Mouse (Mus musculus): ENCODE data around the gene Tmem121b. TPM values are rescaled to one million over a fixed set of nuclear protein-coding genes. Genes with fewer than 3 reads are reported as not detected.

The Tmem121b gene
- total RNA-seq, 2 experiments from 2014 or later = 0.13 to 0.15 TPM

Other genes with a start within 250 kb of the Tmem121b start
- under 1 TPM; 0.26 to 0.34 TPM for gene D330020A13Rik, start 199.4 kb downstream of the Tmem121b start, total RNA-seq (2021)
- gene B4galnt3, start 199.2 kb downstream of the Tmem121b start, total RNA-seq (2021) = 1 to 10 TPM; 3.7 to 5.0 TPM
- 10 to 100 TPM; 32.3 to 38.9 TPM for gene Kdm5a, start 129.7 kb downstream of the Tmem121b start, total RNA-seq (2021)
- gene Ccdc77, start 129.4 kb downstream of the Tmem121b start, total RNA-seq (2021) = 10 to 100 TPM; 10.4 to 11.1 TPM
- 1 to 10 TPM; 4.7 to 5.2 TPM for gene Il17ra, start 30.6 kb downstream of the Tmem121b start, total RNA-seq (2021)
- gene Hdhd5, start 37.5 kb upstream of the Tmem121b start, total RNA-seq (2021) = 10 to 100 TPM; 16.1 to 18.3 TPM
- gene Cecr2, start 172.6 kb upstream of the Tmem121b start, total RNA-seq (2021) = 10 to 100 TPM; 14.4 to 18.9 TPM

Data from gastrocnemius, postnatal 4 days (tissue).